Mouse (Mus musculus): ENCODE measurements around the gene Inpp5a. TPM values are rescaled to one million over a fixed set of nuclear protein-coding genes. Genes with fewer than 3 reads are reported as not detected.

Inpp5a gene
- total RNA-seq, 1 experiment = 11.5 TPM

- H3K36me3 ChIP-seq (ENCODE audit: control insufficient read depth, insufficient read depth, low read length, poor library complexity, severe bottlenecking) = no peaks in the 10 kb centered on the region
- TF ChIP-seq CHD2 (IDR thresholded peaks at IDR 0.05; ENCODE audit: low read depth, low read length) (no peak), HCFC1 (IDR thresholded peaks at IDR 0.05; ENCODE audit: borderline replicate concordance, insufficient read depth, low read length) (no peak), MAFK (IDR thresholded peaks at IDR 0.05; ENCODE audit: insufficient read depth, low read depth, low read length) (no peak), ZC3H11A (IDR thresholded peaks at IDR 0.05; ENCODE audit: borderline replicate concordance, low read depth, low read length) (no peak), ZNF384 (IDR thresholded peaks at IDR 0.05; ENCODE audit: low read depth, low read length) (no peak)
- no peaks in the 10 kb centered on the region for H3K9me3 ChIP-seq (ENCODE audit: control insufficient read depth, insufficient read depth, low read depth, low read length)
- in situ Hi-C loops (cut with MboI; ENCODE audit: low sequenced_read_pairs in 2 of 2, unreplicated experiment in 2 of 2) = no loop called here
- H3K27ac ChIP-seq (ENCODE audit: insufficient read depth, low read depth, low read length, poor library complexity, severe bottlenecking) = no peak overlapping the region
- no peak for DNase-seq (ENCODE audit: low read depth, low spot score)
- no peak overlapping the region for H3K4me3 ChIP-seq (ENCODE audit: insufficient read depth in 1 of 2, low read depth in 1 of 2, low read length in 2 of 2, poor library complexity in 1 of 2, severe bottlenecking in 1 of 2)
- H3K9ac ChIP-seq (ENCODE audit: insufficient read depth, low read depth, low read length, poor library complexity, severe bottlenecking) = no peak overlapping the region
- peaks cover 5 to 13% of the 10 kb centered on the region in 2 experiments; a peak in 3 of 4 replicates for H3K4me1 ChIP-seq (ENCODE audit: control insufficient read depth in 2 of 2, insufficient read depth in 2 of 2, low read length in 2 of 2, poor library complexity in 1 of 2)
These were observed 17.5 kb upstream of the Inpp5a start for GRCm38 (mm10) chr7:139371389-139371788.

- in situ Hi-C loops (cut with MboI; ENCODE audit: low sequenced_read_pairs in 2 of 2, unreplicated experiment in 2 of 2) = no loop called here
- TF ChIP-seq ZC3H11A (IDR thresholded peaks at IDR 0.05; ENCODE audit: borderline replicate concordance, low read depth, low read length) (no peak), HCFC1 (IDR thresholded peaks at IDR 0.05; ENCODE audit: borderline replicate concordance, insufficient read depth, low read length) (no peak), MAFK (IDR thresholded peaks at IDR 0.05; ENCODE audit: insufficient read depth, low read depth, low read length) (no peak), ZNF384 (IDR thresholded peaks at IDR 0.05; ENCODE audit: low read depth, low read length) (no peak), CHD2 (IDR thresholded peaks at IDR 0.05; ENCODE audit: low read depth, low read length) (no peak)
- H3K4me1 ChIP-seq (ENCODE audit: control insufficient read depth in 2 of 2, insufficient read depth in 2 of 2, low read length in 2 of 2, poor library complexity in 1 of 2) = no peaks in the 10 kb centered on the region
- no peak overlapping the region for H3K9ac ChIP-seq (ENCODE audit: insufficient read depth, low read depth, low read length, poor library complexity, severe bottlenecking)
- no peak overlapping the region for H3K4me3 ChIP-seq (ENCODE audit: insufficient read depth in 1 of 2, low read depth in 1 of 2, low read length in 2 of 2, poor library complexity in 1 of 2, severe bottlenecking in 1 of 2)
- no peak overlapping the region for H3K27ac ChIP-seq (ENCODE audit: insufficient read depth, low read depth, low read length, poor library complexity, severe bottlenecking)
- H3K36me3 ChIP-seq (ENCODE audit: control insufficient read depth, insufficient read depth, low read length, poor library complexity, severe bottlenecking) = no peaks in the 10 kb centered on the region
- no peaks in the 10 kb centered on the region for H3K9me3 ChIP-seq (ENCODE audit: control insufficient read depth, insufficient read depth, low read depth, low read length)
- DNase-seq (ENCODE audit: low read depth, low spot score) = no peak
These were observed 11.5 kb upstream of the Inpp5a start for GRCm38 (mm10) chr7:139377381-139377780.

GRCm38 (mm10) chr7:139378355-139378754, 10.6 kb upstream of the Inpp5a start:
- Histone ChIP-seq H3K9me3 (ENCODE audit: control insufficient read depth, insufficient read depth, low read depth, low read length) (no peaks in the 10 kb centered on the region), H3K4me3 (ENCODE audit: insufficient read depth in 1 of 2, low read depth in 1 of 2, low read length in 2 of 2, poor library complexity in 1 of 2, severe bottlenecking in 1 of 2) (no peak overlapping the region), H3K9ac (ENCODE audit: insufficient read depth, low read depth, low read length, poor library complexity, severe bottlenecking) (no peak overlapping the region), H3K27ac (ENCODE audit: insufficient read depth, low read depth, low read length, poor library complexity, severe bottlenecking) (no peak overlapping the region), H3K4me1 (ENCODE audit: control insufficient read depth in 2 of 2, insufficient read depth in 2 of 2, low read length in 2 of 2, poor library complexity in 1 of 2) (no peaks in the 10 kb centered on the region), H3K36me3 (ENCODE audit: control insufficient read depth, insufficient read depth, low read length, poor library complexity, severe bottlenecking) (no peaks in the 10 kb centered on the region)
- in situ Hi-C loops (cut with MboI; ENCODE audit: low sequenced_read_pairs in 2 of 2, unreplicated experiment in 2 of 2) = no loop called here
- no peak for TF ChIP-seq CHD2 (IDR thresholded peaks at IDR 0.05; ENCODE audit: low read depth, low read length)
- no peak for TF ChIP-seq ZC3H11A (IDR thresholded peaks at IDR 0.05; ENCODE audit: borderline replicate concordance, low read depth, low read length)
- no peak for TF ChIP-seq ZNF384 (IDR thresholded peaks at IDR 0.05; ENCODE audit: low read depth, low read length)
- no peak for TF ChIP-seq HCFC1 (IDR thresholded peaks at IDR 0.05; ENCODE audit: borderline replicate concordance, insufficient read depth, low read length)
- no peak for TF ChIP-seq MAFK (IDR thresholded peaks at IDR 0.05; ENCODE audit: insufficient read depth, low read depth, low read length)
- DNase-seq (ENCODE audit: low read depth, low spot score) = no peak

GRCm38 (mm10) chr7:139379745-139380144, 9.2 kb upstream of the Inpp5a start:
- no peak for TF ChIP-seq ZC3H11A (IDR thresholded peaks at IDR 0.05; ENCODE audit: borderline replicate concordance, low read depth, low read length)
- TF ChIP-seq ZNF384 (IDR thresholded peaks at IDR 0.05; ENCODE audit: low read depth, low read length) = no peak
- no peak for TF ChIP-seq CHD2 (IDR thresholded peaks at IDR 0.05; ENCODE audit: low read depth, low read length)
- no peak for TF ChIP-seq HCFC1 (IDR thresholded peaks at IDR 0.05; ENCODE audit: borderline replicate concordance, insufficient read depth, low read length)
- TF ChIP-seq MAFK (IDR thresholded peaks at IDR 0.05; ENCODE audit: insufficient read depth, low read depth, low read length) = no peak
- H3K4me1 ChIP-seq (ENCODE audit: control insufficient read depth in 2 of 2, insufficient read depth in 2 of 2, low read length in 2 of 2, poor library complexity in 1 of 2) = no peaks in the 10 kb centered on the region
- no peak overlapping the region for H3K27ac ChIP-seq (ENCODE audit: insufficient read depth, low read depth, low read length, poor library complexity, severe bottlenecking)
- H3K36me3 ChIP-seq (ENCODE audit: control insufficient read depth, insufficient read depth, low read length, poor library complexity, severe bottlenecking) = no peaks in the 10 kb centered on the region
- no peak for DNase-seq (ENCODE audit: low read depth, low spot score)
- no peak overlapping the region for H3K9ac ChIP-seq (ENCODE audit: insufficient read depth, low read depth, low read length, poor library complexity, severe bottlenecking)
- H3K9me3 ChIP-seq (ENCODE audit: control insufficient read depth, insufficient read depth, low read depth, low read length) = no peaks in the 10 kb centered on the region
- in situ Hi-C loops (cut with MboI; ENCODE audit: low sequenced_read_pairs in 2 of 2, unreplicated experiment in 2 of 2) = no loop called here
- H3K4me3 ChIP-seq (ENCODE audit: insufficient read depth in 1 of 2, low read depth in 1 of 2, low read length in 2 of 2, poor library complexity in 1 of 2, severe bottlenecking in 1 of 2) = no peak overlapping the region

- Histone ChIP-seq H3K9me3 (ENCODE audit: control insufficient read depth, insufficient read depth, low read depth, low read length) (no peaks in the 10 kb centered on the region), H3K4me1 (ENCODE audit: control insufficient read depth in 2 of 2, insufficient read depth in 2 of 2, low read length in 2 of 2, poor library complexity in 1 of 2) (no peaks in the 10 kb centered on the region), H3K9ac (ENCODE audit: insufficient read depth, low read depth, low read length, poor library complexity, severe bottlenecking) (no peak overlapping the region), H3K27ac (ENCODE audit: insufficient read depth, low read depth, low read length, poor library complexity, severe bottlenecking) (no peak overlapping the region), H3K4me3 (ENCODE audit: insufficient read depth in 1 of 2, low read depth in 1 of 2, low read length in 2 of 2, poor library complexity in 1 of 2, severe bottlenecking in 1 of 2) (no peak overlapping the region), H3K36me3 (ENCODE audit: control insufficient read depth, insufficient read depth, low read length, poor library complexity, severe bottlenecking) (no peaks in the 10 kb centered on the region)
- no peak for DNase-seq (ENCODE audit: low read depth, low spot score)
- TF ChIP-seq CHD2 (IDR thresholded peaks at IDR 0.05; ENCODE audit: low read depth, low read length) (no peak), ZNF384 (IDR thresholded peaks at IDR 0.05; ENCODE audit: low read depth, low read length) (no peak), HCFC1 (IDR thresholded peaks at IDR 0.05; ENCODE audit: borderline replicate concordance, insufficient read depth, low read length) (no peak), MAFK (IDR thresholded peaks at IDR 0.05; ENCODE audit: insufficient read depth, low read depth, low read length) (no peak), ZC3H11A (IDR thresholded peaks at IDR 0.05; ENCODE audit: borderline replicate concordance, low read depth, low read length) (no peak)
- in situ Hi-C loops (cut with MboI; ENCODE audit: low sequenced_read_pairs in 2 of 2, unreplicated experiment in 2 of 2) = no loop called here
These were observed 8.7 kb upstream of the Inpp5a start for GRCm38 (mm10) chr7:139380225-139380624.

All from ES-E14 (cell line).